Mouse (Mus musculus) ES-CJ7 (cell line): ENCODE measurements around the gene Dgkz.
A peak's percentile ranks its signal among the peaks of the same experiment; 100 is the strongest.

Source experiments
- DNase-seq: peaks from one replicate; pipeline ENCODE4 v3.0.0; 2011; ENCODE audit warnings: low read depth, low spot score

The Dgkz gene

DNA sequence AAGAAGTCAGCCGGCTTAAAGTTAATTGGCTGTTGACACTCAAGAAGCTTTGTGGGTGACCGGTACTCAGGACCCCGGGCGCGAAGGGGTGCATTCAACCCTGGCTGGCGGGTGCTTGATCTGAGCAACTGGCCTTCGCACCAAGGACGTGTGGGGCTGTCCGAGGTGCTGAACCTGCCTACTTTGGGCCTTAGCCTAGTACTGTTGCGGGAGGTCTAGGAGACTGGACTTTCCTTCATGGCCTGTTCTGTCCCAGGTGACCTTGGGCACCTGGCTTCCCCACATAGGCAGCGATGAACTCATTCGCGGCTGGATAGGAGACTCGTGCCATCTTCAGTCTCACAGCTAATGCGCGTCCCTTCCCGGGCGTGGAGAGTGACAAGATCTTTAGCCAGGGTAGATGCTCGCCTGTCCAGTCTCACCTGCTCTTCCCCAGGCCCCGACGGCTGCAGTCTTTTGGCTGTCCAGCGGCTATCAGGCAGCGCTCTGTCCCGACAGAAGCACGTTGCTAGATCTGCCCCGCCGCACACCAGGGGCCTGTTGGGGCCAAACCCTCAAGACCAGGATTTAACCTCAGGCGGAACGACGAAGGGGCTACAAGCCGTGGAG is 54.4 kb downstream of the Dgkz start:
- peak; percentile 54 for DNase-seq

- DNase-seq = no peak
Measured at GRCm38 (mm10) chr2:91920130-91920529, 55.5 kb downstream of the Dgkz start.

- DNase-seq = no peak
Measured at GRCm38 (mm10) chr2:91917096-91917495, 58.6 kb downstream of the Dgkz start.

DNA sequence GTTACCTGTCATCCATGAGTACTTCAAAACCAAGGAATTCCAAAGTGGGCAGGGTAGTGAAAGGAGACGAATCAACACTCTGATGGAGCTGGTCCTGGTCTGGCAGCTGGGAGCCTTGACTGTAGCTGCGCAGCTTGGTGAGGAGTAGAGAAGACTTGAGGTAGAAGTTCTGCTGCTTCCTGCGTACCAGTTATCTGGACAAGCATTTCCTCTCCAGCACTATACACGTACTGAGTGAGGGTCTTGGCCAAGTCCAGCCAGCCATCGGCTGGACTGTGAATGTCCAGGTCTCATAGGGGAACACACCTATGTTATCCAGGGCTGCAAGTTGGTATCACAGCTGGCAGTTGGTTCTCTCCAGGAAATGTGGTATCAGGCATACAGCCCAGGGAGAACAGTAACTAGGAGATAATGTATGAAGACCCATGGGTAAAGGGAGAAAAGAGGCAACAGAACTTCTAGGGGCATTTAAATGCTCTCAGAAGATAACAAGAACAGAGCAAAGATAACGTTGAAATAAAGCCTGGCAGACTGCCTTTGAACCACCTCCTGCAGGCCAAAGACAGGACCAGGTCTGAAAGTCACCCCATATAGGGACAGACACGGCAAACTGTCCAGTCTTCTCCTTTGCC is 59.2 kb downstream of the Dgkz start:
- DNase-seq = no peak

DNA sequence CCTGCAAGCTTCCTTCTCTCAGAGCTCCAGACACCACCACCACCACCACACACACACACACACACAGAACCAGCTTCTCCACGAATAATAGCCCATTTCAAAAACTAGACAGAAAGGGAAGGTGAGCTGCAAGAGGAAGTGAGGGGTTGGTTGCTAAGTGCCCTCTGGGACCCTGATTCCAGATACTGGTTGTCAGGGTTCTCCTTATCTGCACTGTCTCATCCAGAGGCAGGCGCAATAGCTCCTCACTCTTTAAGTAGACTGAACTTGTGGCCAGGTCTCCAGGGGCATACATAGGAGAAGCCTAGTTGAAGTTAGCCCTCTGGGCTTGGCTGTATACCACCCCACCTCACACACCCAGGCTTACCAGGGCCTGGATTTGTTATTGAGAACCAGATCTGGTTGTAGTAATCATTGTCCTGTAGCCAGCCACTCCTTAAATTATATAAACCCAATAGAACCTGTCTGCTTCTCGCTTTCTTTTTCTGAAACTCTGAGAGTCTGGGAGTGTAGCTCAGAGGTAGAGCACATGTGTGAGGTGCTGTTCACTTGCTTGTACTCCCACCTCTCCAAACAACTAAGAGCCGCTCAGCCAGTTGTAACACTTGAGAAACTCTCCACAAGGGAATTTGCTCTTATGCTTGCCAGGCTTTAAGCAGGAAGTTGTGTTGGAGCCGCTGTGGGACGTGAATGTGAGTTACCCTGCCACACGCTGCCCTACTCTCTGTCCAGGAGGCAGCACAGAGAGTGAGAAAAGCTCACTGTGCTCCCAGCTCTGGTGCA is 62.1 kb downstream of the Dgkz start:
- no peak for DNase-seq

GRCm38 (mm10) chr2:91912616-91913015 is 63.0 kb downstream of the Dgkz start:
- no peak for DNase-seq

DNA sequence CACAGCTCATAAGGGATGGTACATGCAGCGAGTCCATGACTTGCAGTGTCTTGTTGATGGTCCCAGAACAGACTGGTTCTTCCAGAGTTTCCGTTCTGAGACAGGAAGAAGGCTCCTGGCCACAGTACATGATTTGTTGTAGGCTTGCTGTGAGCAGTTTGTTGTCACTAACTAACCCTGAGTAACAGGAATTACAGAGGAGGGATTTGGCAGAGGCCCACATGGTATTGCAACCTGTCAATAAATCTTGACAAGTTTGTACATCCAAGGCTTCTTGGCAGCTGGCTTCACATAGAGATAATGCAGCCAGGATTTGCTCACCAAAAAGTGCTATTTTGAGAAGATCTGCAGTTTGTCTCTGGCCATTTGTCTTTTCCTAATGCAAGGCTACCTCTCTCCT is 69.5 kb downstream of the Dgkz start:
- DNase-seq = no peak

DNA sequence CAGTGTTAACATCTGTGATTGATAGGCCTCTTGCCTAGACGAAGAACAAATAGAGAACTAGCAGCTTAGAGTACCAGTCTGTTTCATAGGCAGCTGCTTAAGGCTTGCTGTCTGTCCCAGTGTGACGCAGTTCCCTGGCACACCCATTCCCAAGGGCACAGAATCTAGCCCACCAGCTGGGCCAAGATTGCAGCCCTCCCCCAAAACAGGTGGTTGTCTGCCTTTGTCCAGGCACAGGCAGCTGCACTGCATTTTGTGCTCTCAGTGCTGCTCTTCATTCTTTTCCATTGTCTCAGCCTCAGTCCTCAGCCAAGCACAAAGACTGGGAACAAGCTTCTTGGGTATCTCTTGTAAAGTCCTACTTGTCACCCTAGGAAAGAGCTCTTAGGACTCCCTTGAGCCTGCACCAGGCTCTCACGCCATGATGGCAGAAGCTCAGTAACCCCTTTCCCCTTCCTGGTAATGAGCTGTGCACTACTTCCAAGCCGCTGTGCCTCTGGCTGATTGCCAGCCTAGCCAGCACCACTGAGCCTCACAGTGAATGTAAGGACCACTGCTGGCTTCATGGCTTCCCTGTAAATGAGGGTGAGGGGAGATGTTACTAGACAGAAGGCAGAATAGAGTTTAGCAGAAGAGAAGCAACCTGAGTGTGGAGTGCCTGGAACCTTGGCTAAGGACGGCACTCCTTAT is 70.9 kb downstream of the Dgkz start:
- peak; percentile 48 for DNase-seq

- DNase-seq = no peak
Measured at GRCm38 (mm10) chr2:91903171-91903925, 72.3 kb downstream of the Dgkz start.

GRCm38 (mm10) chr2:91902336-91902735 is 73.3 kb downstream of the Dgkz start:
- DNase-seq = no peak

DNA sequence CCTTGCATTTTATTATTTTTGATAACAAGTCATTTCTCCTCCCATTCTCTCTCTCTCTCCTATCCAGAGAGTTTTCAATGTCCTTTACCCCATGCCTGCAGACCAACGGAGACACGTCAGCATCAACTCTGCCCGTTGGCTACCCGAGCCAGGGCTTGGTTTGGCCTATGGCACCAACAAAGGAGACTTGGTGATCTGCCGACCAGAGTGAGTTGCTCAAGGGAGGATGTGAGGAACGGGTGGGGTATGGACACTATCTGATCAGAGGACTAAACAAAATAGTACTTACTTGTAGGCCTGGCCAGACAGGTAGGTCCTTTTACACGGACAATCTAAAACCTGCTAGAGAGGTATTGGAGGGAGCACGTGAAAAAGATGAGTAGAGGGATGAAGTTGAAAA is 75.2 kb downstream of the Dgkz start:
- DNase-seq = no peak

GRCm38 (mm10) chr2:91899141-91899540 is 76.5 kb downstream of the Dgkz start:
- DNase-seq = no peak

- DNase-seq = no peak
Measured at GRCm38 (mm10) chr2:91897968-91898367, 77.7 kb downstream of the Dgkz start.

- DNase-seq = no peak
Measured at GRCm38 (mm10) chr2:91895401-91895800, 80.3 kb downstream of the Dgkz start.

DNA sequence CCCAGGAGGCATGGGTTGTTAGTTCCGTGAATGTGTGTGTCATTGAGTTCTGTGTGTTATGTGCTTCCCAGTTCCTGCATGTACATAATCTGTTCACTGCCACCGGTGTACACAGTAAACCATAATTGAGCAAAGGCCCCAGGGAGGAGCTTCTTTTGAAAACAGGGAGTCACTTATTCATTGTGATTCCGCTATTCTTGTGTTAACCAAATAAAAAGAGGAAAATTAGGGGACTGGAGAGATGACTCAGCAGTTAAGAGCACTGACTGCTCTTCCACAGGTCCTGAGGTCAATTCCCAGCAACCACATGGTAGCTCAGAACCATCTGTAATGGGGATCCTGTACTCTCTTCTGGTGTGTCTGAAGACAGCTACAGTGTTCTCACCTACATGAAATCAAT is 80.9 kb downstream of the Dgkz start:
- no peak for DNase-seq

DNA sequence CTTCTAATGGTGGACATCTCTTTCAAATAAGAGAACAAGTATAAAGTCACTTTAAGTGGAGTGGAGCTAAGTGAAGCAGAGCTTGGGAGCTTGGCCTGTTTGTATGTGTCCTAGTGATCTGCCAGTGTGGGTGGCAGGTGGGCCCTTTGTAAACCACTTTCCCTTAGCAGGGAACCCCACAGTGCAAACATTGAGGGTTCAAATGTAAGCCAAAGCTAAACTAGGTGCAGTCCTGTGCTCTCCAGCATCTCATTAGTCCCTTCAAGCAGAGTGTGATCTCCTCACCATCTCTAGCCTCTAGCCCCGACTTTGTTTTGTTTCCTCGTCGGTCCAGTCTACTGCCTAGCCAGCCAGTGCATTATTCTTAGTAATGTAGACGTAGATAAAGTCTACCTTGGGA is 91.0 kb downstream of the Dgkz start:
- no peak for DNase-seq

DNA sequence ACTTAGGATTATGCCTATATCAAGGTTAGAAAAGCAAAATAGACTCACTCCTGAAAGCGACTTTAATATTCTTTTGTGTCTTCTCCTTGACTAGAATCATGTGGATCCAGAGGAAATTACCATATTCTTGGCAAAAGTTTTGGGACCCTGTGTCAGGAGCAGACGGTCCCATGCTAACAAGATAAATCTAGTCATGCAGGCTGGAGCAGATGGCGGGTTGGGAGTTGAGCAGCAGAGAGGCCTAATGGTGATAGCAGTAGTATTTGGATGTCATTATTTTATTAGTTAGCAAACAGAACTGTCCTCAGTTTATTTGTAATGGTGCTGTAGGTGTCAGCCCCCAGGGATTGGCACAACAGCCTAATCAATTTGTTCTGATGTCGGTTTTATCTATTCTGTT is 91.7 kb downstream of the Dgkz start:
- DNase-seq = no peak
